Mouse (Mus musculus) ES-E14 (cell line): Measurements from ENCODE around the gene Dpf1.

Source experiments
- HCFC1 ChIP-seq: IDR thresholded peaks from 2 replicates; pipeline ENCODE4 v1.6.1; 2012; ENCODE audit warnings: low read length, inconsistent platforms, borderline replicate concordance; ENCODE audit not compliant: insufficient read depth
- ZNF384 ChIP-seq: IDR thresholded peaks from 2 replicates; pipeline ENCODE4 v1.6.1; 2012; ENCODE audit warnings: low read depth, low read length, inconsistent platforms

DNA sequence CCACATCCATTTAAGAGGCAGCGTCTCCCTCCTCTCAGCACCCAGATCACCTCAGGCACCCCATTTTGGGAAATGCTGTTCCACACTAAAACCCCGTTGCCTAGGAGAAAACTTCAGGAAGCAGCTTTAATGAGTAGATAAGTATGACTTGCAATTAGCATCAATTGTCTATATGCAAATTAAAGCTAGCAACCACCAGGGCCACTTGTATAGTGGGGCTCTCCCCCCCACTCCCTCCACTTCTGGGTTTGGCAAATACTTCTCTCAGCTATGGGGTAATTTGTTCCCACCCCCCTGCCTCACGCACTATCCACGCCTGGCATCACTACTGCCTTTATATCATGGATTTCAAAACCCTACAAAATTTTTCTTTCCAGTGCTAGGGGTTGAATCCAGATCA, 41.8 kb downstream of the Dpf1 start:
- no peak for TF ChIP-seq HCFC1
- no peak for TF ChIP-seq ZNF384
